ENCODE assay signal across 17 mouse cellular contexts in the genomic region with DNA sequence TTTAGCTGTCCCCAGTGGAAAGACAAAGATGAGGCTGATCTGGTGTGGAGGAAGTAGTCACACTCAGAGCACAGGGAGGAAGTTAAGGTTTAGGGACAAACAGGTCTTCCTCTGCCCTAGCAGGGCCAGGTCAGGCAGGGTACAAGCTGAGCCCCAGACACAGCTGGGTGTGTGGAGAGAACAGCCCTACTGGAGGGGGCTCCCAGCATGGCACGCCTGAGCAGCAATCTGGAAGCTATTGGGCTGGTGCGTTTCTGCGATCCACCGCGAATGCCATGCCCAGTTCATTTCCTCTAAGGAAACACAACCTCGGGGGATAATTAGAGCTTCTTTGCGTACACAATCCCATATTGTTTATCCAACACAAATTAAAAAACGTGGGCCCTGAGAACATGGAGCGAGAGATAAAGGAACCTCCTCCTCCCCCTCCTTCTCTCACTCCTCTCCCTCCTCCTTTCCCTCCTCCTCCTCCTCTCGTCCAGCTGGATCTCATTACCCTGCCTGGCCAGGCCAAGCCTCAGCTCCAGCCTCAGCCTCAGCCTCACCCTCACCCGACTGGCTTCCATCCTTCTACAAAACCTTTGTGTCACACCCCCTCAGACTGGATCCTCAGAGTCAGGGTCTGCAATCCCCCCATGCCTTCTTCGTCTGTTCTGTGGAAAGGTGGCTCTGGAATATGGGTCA.
DNase-seq lines count a peak whose midpoint lies in the region; ATAC-seq and TF ChIP-seq lines count a peak whose summit lies in the region.
"Had no signal": no experiment of that assay in that cellular context is flagged by ENCODE, and none has a peak within 500 bp of the region (broad histone marks: within the 10 kb centered on the region; RNA-seq: fewer than 3 reads in every experiment).

No protein-coding gene starts in this region.

- no peak overlapping the region for H3K27ac ChIP-seq in intestine, embryonic 14.5 days (ENCODE audit: low read depth)
- no peak overlapping the region for H3K27ac ChIP-seq in intestine, embryonic 15.5 days
- H3K27ac ChIP-seq in lung, embryonic 16.5 days (ENCODE audit: low read length), result no peak overlapping the region
- H3K27ac ChIP-seq in embryonic facial prominence, embryonic 11.5 days (replicated peaks; ENCODE audit: low read depth, low read length), result peak overlapping the region; percentile 65; the same call in 1 of the 2 replicates
- H3K27ac ChIP-seq in limb, embryonic 14.5 days (replicated peaks; ENCODE audit: low read depth, low read length), result no peak overlapping the region; the same call in 1 of the 2 replicates
- H3K27ac ChIP-seq: forebrain, embryonic 12.5 days had no signal

- DNase-seq in intestine, embryonic 14.5 days (ENCODE audit: low spot score), result peak; percentile 49
- DNase-seq in lung, postnatal 14 days, result no peak
- peak; percentile 63 for DNase-seq in embryonic facial prominence, embryonic 11.5 days (ENCODE audit: low spot score)
- no peak for DNase-seq in limb, embryonic 14.5 days (ENCODE audit: low spot score)
- no peak for DNase-seq in ovary, postnatal 14 days (ENCODE audit: low spot score)
- DNase-seq in frontal cortex, postnatal 10 days (ENCODE audit: low spot score in 2 of 2), result no peak
- DNase-seq: adrenal gland, adult 2 months; cerebellum, adult 18-20 months; heart, postnatal 14 days; layer of hippocampus, adult 9-11 months; right cerebral cortex, postnatal 4 days; thymus, postnatal 14 days had no signal

- H3K9ac ChIP-seq in intestine, embryonic 14.5 days (ENCODE audit: low read length), result no peak overlapping the region
- H3K9ac ChIP-seq in intestine, embryonic 15.5 days, result no peak overlapping the region
- no peak overlapping the region for H3K9ac ChIP-seq in lung, embryonic 16.5 days (ENCODE audit: low read length)
- no peak overlapping the region for H3K9ac ChIP-seq in embryonic facial prominence, embryonic 11.5 days (replicated peaks; ENCODE audit: low read length)
- no peak overlapping the region for H3K9ac ChIP-seq in limb, embryonic 14.5 days (ENCODE audit: low read depth, low read length, severe bottlenecking)
- H3K9ac ChIP-seq: forebrain, embryonic 12.5 days had no signal

- H3K4me3 ChIP-seq in intestine, embryonic 14.5 days (ENCODE audit: low read depth, low read length), result no peak overlapping the region
- no peak overlapping the region for H3K4me3 ChIP-seq in intestine, embryonic 15.5 days (replicated peaks)
- H3K4me3 ChIP-seq in lung, embryonic 16.5 days (ENCODE audit: low read length), result no peak overlapping the region
- no peak overlapping the region for H3K4me3 ChIP-seq in embryonic facial prominence, embryonic 11.5 days (ENCODE audit: low read depth, low read length)
- H3K4me3 ChIP-seq in limb, embryonic 14.5 days (replicated peaks; ENCODE audit: low read length), result no peak overlapping the region
- H3K4me3 ChIP-seq: forebrain, embryonic 12.5 days; myocyte had no signal

- no peaks in the 10 kb centered on the region for H3K36me3 ChIP-seq in intestine, embryonic 14.5 days (ENCODE audit: control insufficient read depth, insufficient read depth, low read length)
- H3K36me3 ChIP-seq in intestine, embryonic 15.5 days, result no peaks in the 10 kb centered on the region
- no peaks in the 10 kb centered on the region for H3K36me3 ChIP-seq in lung, embryonic 16.5 days (ENCODE audit: control insufficient read depth, insufficient read depth, low read length)
- H3K36me3 ChIP-seq in embryonic facial prominence, embryonic 11.5 days (replicated peaks; ENCODE audit: control insufficient read depth, insufficient read depth, low read depth, low read length), result no peaks in the 10 kb centered on the region
- H3K36me3 ChIP-seq in limb, embryonic 14.5 days (ENCODE audit: control insufficient read depth, insufficient read depth, low read length), result no peaks in the 10 kb centered on the region
- H3K36me3 ChIP-seq: forebrain, embryonic 12.5 days had no signal

- 0 out of 2 replicates have a peak, but pooled peaks cover 6% of the 10 kb centered on the region for H3K27me3 ChIP-seq in intestine, embryonic 14.5 days (replicated peaks; ENCODE audit: control insufficient read depth, insufficient read depth, low read length)
- H3K27me3 ChIP-seq in intestine, embryonic 15.5 days (replicated peaks), result peaks cover 12% of the 10 kb centered on the region; the same call in 1 of the 2 replicates
- H3K27me3 ChIP-seq in lung, embryonic 16.5 days (ENCODE audit: control insufficient read depth, insufficient read depth, low read depth, low read length), result no peaks in the 10 kb centered on the region; the same call in none of the 2 replicates
- peaks cover 7% of the 10 kb centered on the region for H3K27me3 ChIP-seq in embryonic facial prominence, embryonic 11.5 days (ENCODE audit: control insufficient read depth, insufficient read depth, low read length)
- no peaks in the 10 kb centered on the region; the same call in 1 of the 2 replicates for H3K27me3 ChIP-seq in limb, embryonic 14.5 days (ENCODE audit: control insufficient read depth, insufficient read depth, low read length)

- H3K4me1 ChIP-seq in intestine, embryonic 14.5 days (replicated peaks; ENCODE audit: control insufficient read depth, insufficient read depth, low read length), result 0 out of 2 replicates have a peak, but pooled peaks cover 3% of the 10 kb centered on the region
- H3K4me1 ChIP-seq in intestine, embryonic 15.5 days (replicated peaks), result no peaks in the 10 kb centered on the region
- peaks cover 3% of the 10 kb centered on the region; the same call in 1 of the 2 replicates for H3K4me1 ChIP-seq in lung, embryonic 16.5 days (replicated peaks; ENCODE audit: control insufficient read depth, insufficient read depth, low read length)
- H3K4me1 ChIP-seq in embryonic facial prominence, embryonic 11.5 days (ENCODE audit: control insufficient read depth, insufficient read depth, low read length), result no peaks in the 10 kb centered on the region
- H3K4me1 ChIP-seq in limb, embryonic 14.5 days (ENCODE audit: control insufficient read depth, insufficient read depth, low read length), result peaks cover 13% of the 10 kb centered on the region
- H3K4me1 ChIP-seq: forebrain, embryonic 12.5 days had no signal

- TF ChIP-seq POLR2A in limb, embryonic 14.5 days (IDR thresholded peaks at IDR 0.05; ENCODE audit: borderline replicate concordance, extremely low read depth, insufficient read depth, insufficient read length), result no peak

- 49% methylated on average over 12 of the region's 12 CpGs for WGBS in intestine, embryonic 14.5 days
- 45% methylated on average over 12 of the region's 12 CpGs for whole genome bisulfite sequencing in intestine, embryonic 15.5 days
- 41% methylated on average over 12 of the region's 12 CpGs for WGBS in lung, embryonic 16.5 days
- 42% methylated on average over 12 of the region's 12 CpGs for WGBS in embryonic facial prominence, embryonic 11.5 days
- 39% methylated on average over 12 of the region's 12 CpGs for WGBS in limb, embryonic 14.5 days

- H3K4me2 ChIP-seq in intestine, embryonic 14.5 days (ENCODE audit: low read length), result no peak overlapping the region
- no peak overlapping the region for H3K4me2 ChIP-seq in intestine, embryonic 15.5 days (replicated peaks)
- H3K4me2 ChIP-seq in lung, embryonic 16.5 days (ENCODE audit: low read depth, low read length), result no peak overlapping the region
- no peak overlapping the region for H3K4me2 ChIP-seq in embryonic facial prominence, embryonic 11.5 days (ENCODE audit: low read depth, low read length)
- no peak overlapping the region for H3K4me2 ChIP-seq in limb, embryonic 14.5 days (replicated peaks; ENCODE audit: low read depth, low read length, severe bottlenecking)
- H3K4me2 ChIP-seq: forebrain, embryonic 12.5 days; midbrain, embryonic 11.5 days had no signal

- no peak for ATAC-seq in intestine, embryonic 14.5 days (replicated peaks; ENCODE audit: low FRiP score, low TSS enrichment, low read depth)
- no peak for ATAC-seq in intestine, embryonic 15.5 days
- ATAC-seq in lung, embryonic 16.5 days (ENCODE audit: low read depth), result peak; percentile 28; the same call in 1 of the 2 replicates
- ATAC-seq in embryonic facial prominence, embryonic 11.5 days (replicated peaks; ENCODE audit: insufficient number of reproducible peaks, low FRiP score, low TSS enrichment, low read depth), result no peak; the same call in 1 of the 2 replicates
- peak; percentile 71 for ATAC-seq in limb, embryonic 14.5 days (ENCODE audit: low FRiP score, low read depth)

- H3K9me3 ChIP-seq in intestine, embryonic 14.5 days (ENCODE audit: control insufficient read depth, low read length), result no peaks in the 10 kb centered on the region
- H3K9me3 ChIP-seq in intestine, embryonic 15.5 days, result no peaks in the 10 kb centered on the region
- H3K9me3 ChIP-seq in lung, embryonic 16.5 days (ENCODE audit: control insufficient read depth, low read length), result no peaks in the 10 kb centered on the region
- H3K9me3 ChIP-seq in embryonic facial prominence, embryonic 11.5 days (replicated peaks; ENCODE audit: control insufficient read depth, low read length), result no peaks in the 10 kb centered on the region
- H3K9me3 ChIP-seq in limb, embryonic 14.5 days (ENCODE audit: control insufficient read depth, low read length), result no peaks in the 10 kb centered on the region
- H3K9me3 ChIP-seq: forebrain, embryonic 12.5 days had no signal

Comparison
In these comparisons a context has a peak if more than half of its experiments do, and no peak if none do; other contexts are left out.
1. ATAC-seq: peak in lung, embryonic 16.5 days (single experiment) and limb, embryonic 14.5 days (single experiment); none in intestine, embryonic 14.5 days (single experiment), intestine, embryonic 15.5 days (single experiment) and embryonic facial prominence, embryonic 11.5 days (single experiment).
2. DNase-seq: peak in intestine, embryonic 14.5 days (single experiment) and embryonic facial prominence, embryonic 11.5 days (single experiment); none in lung, postnatal 14 days (single experiment), limb, embryonic 14.5 days (single experiment), ovary, postnatal 14 days (single experiment) and frontal cortex, postnatal 10 days (0 of 2).